Mouse (Mus musculus) gastrocnemius, adult 18-20 months (tissue): ENCODE data around the gene Prps1. TPM values are rescaled to one million over a fixed set of nuclear protein-coding genes. Genes with fewer than 3 reads are reported as not detected.
"Not testable (repeated sequence)": the region's sequence is repeated elsewhere in the genome, so short reads cannot be mapped to it uniquely, and the experiment has no call there.

Experiments
- DNase-seq: peaks from one replicate; pipeline ENCODE4 v3.0.0; 2021; ENCODE audit warnings: low spot score
- long read RNA-seq, 2 experiments: library from polyadenylated mRNA; stranded (forward); transcript quantifications; one replicate each; pipeline ENCODE4 v2.0.0; 2021
- total RNA-seq, 2 experiments: library from RNA; stranded (reverse); gene quantifications; 2 replicates each; pipeline ENCODE4 v1.2.3; 2021

Gene Prps1
- 10 to 100 TPM; 38.4 to 40.8 TPM for total RNA-seq
- long read RNA-seq, experiment 1, transcript Prps1-201 (7 exons, 1,965 nt): major isoform, 40 of 42 reads
- long read RNA-seq, experiment 1, partial matches to known transcripts: 1 of 42 reads
- long read RNA-seq, experiment 1, other reads (novel, unspliced or antisense): 1 of 42 reads
- long read RNA-seq, experiment 2, transcript Prps1-201 (7 exons, 1,965 nt): major isoform, 33 of 34 reads
- long read RNA-seq, experiment 2, partial matches to known transcripts: 0 of 34 reads
- long read RNA-seq, experiment 2, other reads (novel, unspliced or antisense): 1 of 34 reads

DNA sequence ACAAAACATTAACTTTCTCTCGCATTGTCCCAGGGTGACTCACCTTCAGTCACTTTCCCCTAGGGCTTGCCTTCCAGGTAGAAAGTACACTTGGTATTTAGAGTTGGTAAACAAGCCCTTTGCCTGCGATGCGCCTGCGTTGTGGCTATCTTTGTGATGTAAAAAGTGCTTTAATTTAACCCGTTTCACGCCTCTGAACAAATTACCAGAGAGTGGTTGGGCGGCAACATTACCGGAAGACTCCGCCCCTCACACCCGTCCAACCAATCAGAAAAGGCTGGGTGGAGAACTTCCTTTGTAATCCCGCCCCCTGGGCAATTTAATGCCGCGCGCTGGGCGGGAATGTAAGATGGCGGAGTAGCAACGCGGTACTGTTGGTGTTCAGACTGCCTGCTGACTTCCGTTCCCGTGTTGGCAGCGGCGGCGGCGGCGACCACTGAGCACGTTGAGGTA lies at the start of gene Prps1:
TSS of gene Prps1 (plus strand) at position 335 of the 453 bp plus-strand sequence.
- DNase-seq: peak; percentile 84

DNA sequence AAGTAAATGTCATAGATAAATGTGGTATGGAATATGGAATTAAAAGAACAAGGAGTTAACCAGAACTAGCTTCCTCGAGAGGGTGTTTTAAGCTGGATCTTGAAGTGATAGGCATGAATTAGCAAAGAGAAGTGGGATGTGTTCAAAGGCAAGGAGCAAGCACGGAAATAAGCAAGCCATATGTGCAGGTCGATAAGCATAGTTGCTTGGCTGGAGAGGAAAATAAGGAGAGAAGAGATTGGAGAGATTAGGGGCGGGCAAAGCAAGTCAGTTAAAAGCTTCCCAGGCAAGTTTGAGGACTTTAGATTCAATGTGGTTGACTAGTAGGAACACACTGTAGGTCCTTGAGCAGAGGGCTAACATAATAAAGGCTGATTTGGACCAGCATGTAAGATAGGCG lies 48.8 kb upstream of the Prps1 start:
- no peak for DNase-seq

DNA sequence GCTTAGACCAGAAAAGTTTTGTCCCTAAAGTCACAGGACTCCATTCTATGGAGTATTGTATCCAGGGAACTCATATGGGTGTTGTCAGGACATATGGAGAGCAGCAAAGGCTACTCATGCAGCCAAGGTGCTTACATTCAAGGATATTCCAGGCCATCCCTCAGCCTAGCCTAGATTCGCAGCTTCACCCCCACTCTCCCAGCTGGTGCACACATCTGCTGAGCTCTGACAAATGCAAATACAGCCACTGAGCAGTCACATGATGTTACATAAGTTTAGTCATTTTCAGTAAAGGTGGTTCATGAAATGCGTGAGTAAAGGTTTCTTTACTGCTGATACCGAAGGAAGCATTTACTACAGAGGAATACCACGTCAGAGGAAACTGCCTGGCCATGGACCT lies 37.9 kb upstream of the Prps1 start:
- DNase-seq: no peak

DNA sequence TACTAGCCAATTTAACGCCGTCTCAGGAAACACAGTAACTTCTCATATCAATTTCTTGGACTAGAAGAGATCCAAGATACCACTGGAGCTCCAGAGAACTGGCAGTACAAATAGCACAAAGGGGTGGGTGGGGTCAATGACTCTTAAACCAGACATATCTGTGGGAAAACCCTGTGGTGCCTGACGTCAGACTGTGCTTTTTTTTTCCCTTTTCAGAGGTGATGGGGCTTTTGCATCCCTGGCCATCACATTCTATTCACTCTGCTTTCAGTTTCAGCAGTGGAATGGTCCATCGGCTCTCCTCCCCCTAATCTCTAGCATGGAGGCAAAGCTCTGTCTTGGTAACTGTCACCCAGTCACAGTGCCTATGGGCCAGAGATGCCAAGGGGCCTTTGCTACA lies 29.3 kb upstream of the Prps1 start:
- DNase-seq: no peak

DNA sequence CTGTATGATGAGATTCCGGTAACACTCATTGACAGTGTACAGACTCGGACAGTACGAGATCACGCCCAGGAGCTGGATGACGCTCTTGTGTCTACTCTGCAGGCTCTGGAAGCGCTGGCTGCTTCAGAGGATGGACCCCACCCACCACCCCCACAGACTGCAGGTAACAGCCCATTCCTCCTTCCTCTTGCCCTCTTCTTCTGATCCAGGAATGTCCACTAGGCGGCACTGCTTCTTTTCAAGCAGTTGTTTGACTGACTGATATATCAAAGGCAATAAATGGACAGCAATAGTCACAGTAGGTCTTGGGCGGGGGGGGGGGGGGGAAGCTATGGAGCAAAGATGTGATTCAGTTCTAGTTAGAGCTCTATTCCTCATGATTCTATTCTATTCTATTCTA lies 28.2 kb upstream of the Prps1 start:
- no peak for DNase-seq

DNA sequence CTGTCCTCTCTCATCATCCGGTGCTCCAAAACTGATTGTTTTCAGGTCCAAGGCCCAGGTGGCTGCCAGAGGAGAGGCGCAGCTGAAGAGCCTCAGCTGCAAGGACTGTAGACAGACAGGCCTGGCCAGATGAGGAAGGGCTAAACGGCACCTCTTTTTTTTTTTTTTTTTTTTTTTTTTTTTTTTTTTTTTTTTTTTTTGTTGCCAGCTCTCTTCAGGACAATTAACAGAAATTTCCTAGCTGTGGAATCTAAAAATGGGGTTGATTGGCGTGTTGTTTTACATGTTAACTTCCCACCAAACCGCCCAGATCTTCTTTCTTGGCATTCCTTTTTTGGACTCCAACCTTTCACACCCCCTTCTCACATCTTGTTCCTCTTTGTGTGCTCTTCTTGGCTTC lies 26.4 kb upstream of the Prps1 start:
- no peak for DNase-seq

DNA sequence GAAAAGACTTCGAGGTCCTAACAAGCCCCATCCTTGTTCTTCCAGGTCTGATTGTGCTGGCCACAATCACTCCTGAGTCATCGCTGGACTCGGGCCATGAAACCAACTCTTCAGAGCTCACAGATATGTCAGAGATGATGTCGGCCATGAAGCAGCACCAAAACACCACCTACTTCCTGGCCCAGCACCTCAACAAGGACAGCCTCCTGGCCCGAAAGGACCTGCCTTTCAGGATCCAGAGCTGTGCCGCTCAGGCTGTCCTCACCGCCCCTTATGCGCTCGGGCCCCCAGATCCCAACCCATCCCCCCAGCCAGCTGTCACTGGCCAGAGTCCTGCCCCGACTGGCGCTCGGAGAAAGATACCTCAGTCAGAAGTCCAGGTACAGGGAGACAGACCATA lies 25.9 kb upstream of the Prps1 start:
- no peak for DNase-seq

DNA sequence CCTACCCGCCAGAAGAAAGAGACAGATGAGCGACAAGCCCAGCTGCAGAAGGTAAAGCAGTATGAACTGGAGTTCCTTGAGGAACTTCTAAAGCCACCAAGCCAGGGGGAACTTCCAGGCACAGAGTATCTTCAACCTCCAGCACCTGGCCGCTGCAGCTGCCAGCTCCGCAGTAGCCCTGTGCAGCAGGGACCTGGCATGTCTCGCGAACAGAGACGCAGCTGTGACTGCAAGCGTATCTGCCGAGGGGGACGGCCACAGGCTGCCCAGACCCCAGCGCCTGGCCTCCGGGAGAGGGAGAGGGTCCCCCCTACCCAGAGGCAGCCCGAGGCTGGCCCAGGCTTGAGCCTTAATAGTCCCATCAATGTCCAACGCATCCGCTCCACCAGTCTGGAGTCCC lies 24.4 kb upstream of the Prps1 start:
- DNase-seq: no peak

DNA sequence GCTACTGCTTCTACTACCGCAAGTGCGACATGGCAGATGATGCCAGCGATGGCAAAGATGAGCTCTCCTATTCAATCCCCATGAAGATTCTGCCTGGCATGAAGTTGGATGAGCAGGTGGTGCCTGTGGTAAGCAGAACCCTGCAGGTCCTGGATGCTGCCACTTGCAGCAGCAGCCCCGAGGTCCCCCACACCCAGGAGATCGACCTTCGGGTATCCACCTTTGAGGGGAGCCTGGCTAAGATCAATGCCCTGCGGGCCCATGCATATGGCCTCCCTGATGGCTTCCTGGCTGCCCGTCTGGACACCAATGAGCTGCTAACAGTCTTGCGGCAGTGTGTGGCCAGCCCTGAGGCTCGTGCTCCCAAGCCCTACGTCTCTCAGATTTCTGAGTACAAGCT lies 23.6 kb upstream of the Prps1 start:
- no peak for DNase-seq

DNA sequence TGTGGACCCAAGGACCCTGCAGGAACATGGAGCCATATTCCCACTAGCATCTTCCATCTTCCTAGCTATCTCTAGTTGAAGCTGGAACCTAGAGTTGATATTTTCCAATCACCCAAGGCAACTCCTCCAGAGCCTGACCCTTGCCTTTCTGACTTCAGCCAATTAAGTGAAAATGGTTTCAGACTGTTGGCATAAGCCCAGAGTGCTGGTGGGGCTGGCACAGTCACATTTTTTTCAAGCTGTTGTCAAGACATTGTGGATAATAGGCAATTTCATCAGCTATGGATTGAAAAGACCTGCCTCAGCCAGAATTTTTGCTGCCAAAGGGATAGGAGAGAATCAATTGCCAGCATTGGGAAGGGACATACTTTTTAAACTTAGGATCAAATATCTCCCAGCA lies 18.5 kb upstream of the Prps1 start:
- DNase-seq: no peak

DNA sequence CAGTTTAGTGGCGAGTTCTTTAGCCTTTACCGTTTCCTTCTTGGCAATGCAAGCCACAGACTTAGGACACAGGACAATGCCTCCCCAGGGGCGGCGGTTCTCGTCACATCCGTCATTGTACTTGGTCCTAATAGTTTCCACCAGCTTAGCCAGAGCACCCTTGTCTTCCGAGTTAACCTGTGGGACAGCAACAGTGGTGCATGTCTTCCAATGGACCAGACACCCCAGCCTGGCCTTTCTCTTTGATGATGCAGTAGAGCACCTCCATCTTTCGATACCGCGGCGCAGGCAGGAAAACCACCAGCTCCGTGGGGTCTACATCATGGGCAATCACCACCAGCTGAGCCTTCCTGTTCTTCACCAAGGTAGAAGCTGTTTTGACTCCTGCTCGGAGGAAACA lies 10.9 kb upstream of the Prps1 start:
- no peak for DNase-seq

DNA sequence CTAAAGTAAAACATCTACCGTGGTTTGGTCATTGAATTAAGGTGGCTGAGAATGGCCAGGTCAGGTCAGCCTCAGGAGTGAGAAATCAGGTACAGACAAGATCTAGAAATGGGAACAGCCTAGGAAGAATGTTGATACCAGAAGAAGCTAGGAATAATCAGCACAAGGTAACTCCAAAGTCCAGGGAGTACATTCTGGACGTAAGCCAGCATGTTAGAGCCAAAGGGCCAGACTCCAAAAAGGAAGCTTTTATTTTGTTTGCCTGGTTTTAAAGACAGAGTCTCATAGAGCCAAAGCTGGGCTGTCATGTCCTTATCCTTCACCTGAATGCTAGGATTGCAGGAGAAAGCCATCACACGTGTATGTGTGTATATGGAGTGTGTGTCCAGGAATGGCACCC lies 6.3 kb upstream of the Prps1 start:
- DNase-seq: no peak

DNA sequence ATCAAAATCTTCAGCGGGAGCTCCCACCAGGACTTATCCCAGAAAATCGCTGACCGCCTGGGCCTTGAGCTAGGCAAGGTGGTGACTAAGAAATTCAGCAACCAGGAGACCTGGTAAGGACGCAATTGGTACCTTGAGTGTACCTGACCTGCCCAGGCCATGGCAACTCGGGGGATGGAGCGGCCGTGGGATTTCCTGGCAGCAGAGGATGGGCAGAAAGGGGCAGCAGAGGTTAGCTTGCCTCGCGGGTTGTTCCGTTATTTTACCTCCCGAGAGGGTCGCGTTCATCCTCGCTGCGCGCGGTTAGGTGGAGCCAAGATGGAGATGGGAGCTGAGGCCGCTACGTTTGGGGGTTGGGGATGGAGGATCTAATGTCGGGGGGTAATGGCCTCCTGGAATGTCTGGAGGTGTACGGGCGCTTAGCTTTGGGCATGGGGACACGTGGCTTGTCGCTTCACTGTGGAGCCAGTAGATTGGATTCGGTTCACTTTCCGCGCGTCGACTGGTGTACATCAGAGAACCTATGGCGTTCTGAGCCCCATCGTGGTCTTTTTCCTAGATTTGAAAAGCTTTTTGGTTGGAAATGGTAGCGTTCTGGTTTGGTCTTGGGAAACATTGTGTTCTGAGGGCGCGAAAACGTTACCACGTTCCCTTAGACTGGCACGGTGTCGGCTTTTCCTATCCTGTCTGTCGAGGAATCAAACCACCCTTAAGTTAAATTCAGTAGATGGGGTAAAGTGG lies 508 bp downstream of the Prps1 start:
- DNase-seq: no peak

DNA sequence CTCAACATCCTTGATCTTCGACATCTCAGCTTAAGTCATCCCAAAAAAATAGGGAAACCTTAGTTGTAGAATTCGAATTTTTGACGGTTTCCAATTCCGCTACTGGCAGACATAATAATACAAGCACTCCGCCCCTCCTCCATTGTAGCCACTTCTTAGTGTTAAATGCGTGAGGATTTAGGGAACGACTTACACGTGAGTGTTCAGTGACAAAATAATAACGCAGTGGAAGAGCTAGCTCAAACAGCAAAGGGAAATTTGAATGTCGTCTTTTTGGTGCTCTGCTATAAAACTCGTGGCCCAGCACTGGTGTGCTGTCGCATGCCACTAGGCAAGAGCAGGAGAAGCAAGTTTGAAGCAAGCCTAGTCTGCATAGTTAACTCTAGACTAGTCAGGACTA lies 1.1 kb downstream of the Prps1 start:
- no peak for DNase-seq

DNA sequence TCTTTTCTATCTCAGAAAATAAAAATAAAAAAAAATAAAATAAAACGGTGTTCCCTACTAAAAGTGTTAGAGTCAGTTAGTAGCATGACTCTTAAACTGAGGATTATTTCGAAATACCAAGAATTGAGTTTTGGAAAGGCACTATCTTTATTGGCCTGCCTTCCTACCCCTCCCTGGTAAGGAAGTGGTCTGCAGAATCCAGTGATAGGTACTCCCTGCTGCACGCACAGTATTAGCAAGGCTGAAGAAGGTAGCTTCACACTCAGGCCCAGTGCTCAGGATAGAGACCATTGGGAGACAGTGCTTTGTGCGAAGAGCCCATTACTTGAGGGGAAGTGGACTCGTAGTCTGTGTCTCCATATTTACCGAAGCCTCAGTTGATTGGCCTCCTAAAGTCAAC lies 21.8 kb downstream of the Prps1 start:
- DNase-seq: no peak

DNA sequence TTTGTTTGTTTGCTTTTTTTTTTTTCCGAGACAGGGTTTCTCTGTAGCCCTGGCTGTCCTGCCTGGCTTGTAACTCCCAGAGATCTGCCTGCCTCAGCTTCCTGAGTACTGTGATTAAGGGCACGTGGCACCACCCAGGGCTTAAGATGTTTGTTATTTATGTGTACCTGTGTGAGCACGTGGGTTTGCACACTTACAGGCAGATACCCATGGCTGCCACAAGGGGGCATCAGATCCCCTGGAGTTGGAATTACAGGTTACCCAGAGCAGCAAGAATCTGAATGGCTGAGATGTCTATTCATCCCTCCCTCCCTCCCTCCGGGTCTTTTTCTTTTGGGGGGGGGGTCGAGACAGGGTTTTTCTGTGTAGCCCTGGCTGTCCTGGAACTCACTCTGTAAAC lies 22.8 kb downstream of the Prps1 start:
- DNase-seq: peak; percentile 39

DNA sequence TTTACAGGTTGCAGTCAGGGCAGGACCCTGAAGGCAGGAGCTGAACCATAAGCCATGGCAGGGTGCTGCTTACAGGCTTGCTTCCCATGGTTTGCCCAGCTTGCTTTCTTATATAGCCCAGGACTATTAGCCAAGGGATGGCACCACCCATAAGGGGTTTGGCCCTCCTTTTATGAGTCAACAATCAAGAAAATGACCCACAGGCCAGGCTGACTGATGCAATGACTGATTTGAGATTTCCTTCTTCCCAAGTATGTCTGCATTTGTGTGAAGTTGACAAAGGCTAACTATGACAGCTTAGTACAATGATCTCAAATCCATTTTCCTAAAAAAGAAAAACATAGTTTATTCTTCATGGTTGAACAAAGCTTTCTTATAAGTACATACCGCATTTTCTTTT lies 32.8 kb downstream of the Prps1 start:
- DNase-seq: no peak

DNA sequence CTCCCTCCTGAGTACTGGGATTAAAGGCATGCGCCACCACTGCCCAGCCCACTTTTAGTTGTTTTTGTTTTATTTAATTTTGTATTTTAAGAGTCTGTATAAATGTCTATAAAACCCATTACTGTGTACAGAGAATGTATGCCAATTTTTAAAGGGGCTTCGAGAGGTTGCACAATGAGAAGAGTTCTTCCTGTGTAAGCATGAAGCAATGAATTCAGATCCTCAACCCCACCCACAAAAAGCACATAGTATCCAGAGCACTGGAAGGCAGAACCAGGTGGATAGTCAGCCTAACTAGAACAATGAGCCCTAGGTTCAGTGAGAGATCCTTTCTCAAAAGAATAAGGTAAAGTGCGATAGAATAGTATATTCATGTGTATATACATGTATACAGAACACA lies 33.8 kb downstream of the Prps1 start:
- DNase-seq: no peak

DNA sequence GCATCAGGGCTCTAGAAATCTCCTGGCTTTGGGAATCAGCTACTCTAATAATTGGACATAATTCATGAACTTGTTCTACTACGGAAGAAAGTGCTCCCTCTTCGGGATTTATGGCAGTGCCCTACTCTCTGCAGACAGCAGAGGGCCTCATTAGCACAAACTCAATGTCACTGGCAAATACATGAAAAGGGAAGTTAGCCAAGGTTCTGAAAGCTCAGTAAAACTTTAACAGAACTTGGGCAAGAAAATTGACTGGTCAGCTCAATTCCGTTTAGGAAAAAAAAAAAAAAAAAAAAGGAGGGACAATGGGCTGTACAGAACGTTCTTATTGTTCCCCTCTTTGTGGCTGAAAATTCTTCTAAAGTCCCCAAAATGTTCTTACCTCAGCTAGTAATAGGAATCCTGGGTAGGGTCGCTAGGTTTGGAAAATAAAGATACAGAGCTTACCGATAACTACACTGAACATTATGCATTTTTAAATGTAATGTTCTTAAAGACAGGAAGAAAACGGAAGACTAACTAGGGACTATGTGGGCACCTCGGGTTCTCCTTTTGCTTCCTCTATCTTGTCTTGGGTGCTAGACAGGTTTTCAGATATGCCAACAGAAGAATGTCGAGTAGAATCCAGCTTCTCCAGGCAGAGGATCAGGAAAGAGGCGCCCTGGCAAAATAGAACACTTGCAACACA lies 35.6 kb downstream of the Prps1 start:
- DNase-seq: peak; percentile 63

DNA sequence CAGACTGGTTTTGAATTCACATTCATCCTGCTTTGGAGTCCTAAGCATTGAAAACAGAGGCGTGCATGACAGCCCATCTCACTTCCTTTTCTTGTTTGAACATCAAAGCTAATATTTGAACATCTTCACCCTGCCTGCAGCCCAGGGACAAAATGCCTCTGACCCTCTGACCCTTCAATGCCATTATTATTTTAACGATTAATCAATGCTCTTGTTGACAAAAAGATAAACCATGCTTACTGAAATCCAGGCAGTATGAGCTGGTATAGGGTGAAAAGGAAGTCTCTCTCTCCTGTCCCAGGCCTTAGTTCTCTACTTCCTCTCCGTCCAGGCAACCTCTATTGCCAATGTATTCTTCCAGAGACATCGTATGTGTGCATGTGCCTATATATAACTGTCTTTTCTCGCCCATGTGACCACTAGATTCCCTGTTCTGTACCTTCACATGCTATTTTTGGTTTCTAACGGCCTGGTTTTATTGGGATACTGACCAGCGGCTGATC lies 37.2 kb downstream of the Prps1 start:
- DNase-seq: no peak

DNA sequence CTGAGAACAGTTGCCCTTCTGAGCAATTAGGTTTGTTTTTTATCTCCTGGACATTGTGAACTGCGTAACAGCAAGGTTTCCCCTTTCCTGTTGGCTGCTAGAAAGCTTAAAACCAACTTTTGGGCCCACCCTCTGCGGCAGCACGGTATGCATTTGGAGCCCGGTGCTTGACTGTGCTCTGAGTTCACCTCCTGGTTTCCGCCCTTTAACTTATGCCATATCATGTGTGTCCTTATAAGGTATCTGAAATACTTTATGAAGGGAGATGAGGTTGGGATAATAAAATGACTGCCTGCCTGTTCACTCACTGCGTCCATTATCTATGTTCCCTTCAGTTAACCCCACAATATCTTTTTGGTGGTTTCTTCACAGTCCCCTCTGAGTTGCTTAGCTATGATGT lies 37.8 kb downstream of the Prps1 start:
- DNase-seq: no peak

DNA sequence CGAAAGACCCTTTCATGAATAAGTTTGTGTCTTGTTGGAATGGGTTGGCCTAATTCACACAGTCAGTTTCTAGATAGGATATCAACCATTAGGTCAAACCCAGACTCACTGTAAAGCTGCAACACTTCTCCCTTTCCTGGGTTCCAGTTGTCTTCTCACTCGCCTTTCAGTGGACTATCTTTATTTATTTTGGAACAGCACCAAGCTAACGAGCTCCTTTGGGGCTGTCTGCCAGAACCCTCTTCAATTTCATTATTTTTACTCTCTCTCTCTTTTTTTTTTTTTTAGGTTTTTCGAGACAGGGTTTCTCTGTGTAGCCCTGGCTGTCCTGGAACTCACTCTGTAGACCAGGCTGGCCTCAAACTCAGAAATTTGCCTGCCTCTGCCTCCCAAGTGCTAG lies 42.0 kb downstream of the Prps1 start:
- DNase-seq: not testable (repeated sequence)

DNA sequence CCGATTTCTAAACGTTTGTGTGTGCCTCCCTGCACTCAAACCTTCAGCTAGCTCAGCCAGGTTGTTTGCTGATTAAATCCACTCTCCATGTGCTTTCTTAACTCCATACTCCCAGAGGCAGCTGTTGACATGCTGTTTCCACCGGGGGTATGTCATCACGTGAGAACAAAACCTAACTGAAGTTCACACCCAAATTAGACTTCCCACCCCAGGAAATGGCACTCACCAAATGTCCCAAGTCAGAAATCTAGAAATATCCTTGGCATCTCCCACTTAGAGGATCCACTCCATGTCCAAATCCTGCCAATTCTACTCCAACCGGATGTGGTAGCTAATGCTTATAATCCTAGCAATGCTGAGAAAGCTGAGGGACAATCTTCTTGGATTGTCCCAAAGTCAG lies 43.9 kb downstream of the Prps1 start:
- no peak for DNase-seq
